Mouse (Mus musculus) stomach, postnatal 0 days (tissue): ENCODE data around the gene Fahd1. TPM values are rescaled to one million over a fixed set of nuclear protein-coding genes. Genes with fewer than 3 reads are reported as not detected.
A peak's percentile ranks its signal among the peaks of the same experiment; 100 is the strongest.

ENCODE experiments used
- ATAC-seq: fragments of 200-750 bp; cut with Nextera tagmentation; 2 replicates; pipeline ENCODE4 v1.8.0; 2017; ENCODE audit not compliant: low FRiP score, low TSS enrichment
- DNase-seq: peaks from one replicate; pipeline ENCODE4 v3.0.0-alpha.2; 2016; ENCODE audit warnings: low spot score
- H3K27ac ChIP-seq: fragments of 300-500 bp; sonication (generic); replicated peaks from 2 replicates; pipeline ENCODE4 v1.5.1; 2014; ENCODE audit warnings: mild to moderate bottlenecking, control low read depth
- H3K27me3 ChIP-seq: fragments of 300-500 bp; sonication (generic); 2 replicates; pipeline ENCODE4 v1.6.1; 2014; ENCODE audit warnings: low read length; ENCODE audit not compliant: control insufficient read depth, insufficient read depth
- H3K36me3 ChIP-seq: fragments of 300-500 bp; sonication (generic); 2 replicates; pipeline ENCODE4 v1.6.1; 2014; ENCODE audit warnings: low read length, mixed read lengths; ENCODE audit not compliant: control insufficient read depth, insufficient read depth
- H3K4me1 ChIP-seq: fragments of 300-500 bp; sonication (generic); replicated peaks from 2 replicates; pipeline ENCODE4 v1.6.1; 2014; ENCODE audit warnings: antibody characterized with exemption; ENCODE audit not compliant: control insufficient read depth, insufficient read depth
- H3K4me2 ChIP-seq: fragments of 300-500 bp; sonication (generic); replicated peaks from 2 replicates; pipeline ENCODE4 v1.6.1; 2014; ENCODE audit warnings: low read depth, mild to moderate bottlenecking, control low read depth, moderate library complexity
- H3K4me3 ChIP-seq: fragments of 300-500 bp; sonication (generic); 2 replicates; pipeline ENCODE4 v1.5.1; 2014; ENCODE audit warnings: low read depth, low read length, control low read depth
- H3K9ac ChIP-seq: fragments of 300-500 bp; sonication (generic); 2 replicates; pipeline ENCODE4 v1.6.1; 2014; ENCODE audit warnings: mild to moderate bottlenecking, low read length, control low read depth, mixed read lengths
- H3K9me3 ChIP-seq: fragments of 300-500 bp; sonication (generic); 2 replicates; pipeline ENCODE4 v1.6.1; 2016; ENCODE audit warnings: low read length; ENCODE audit not compliant: control insufficient read depth
- CTCF ChIP-seq: IDR thresholded peaks from 2 replicates; pipeline ENCODE4 v1.5.1; 2016; ENCODE audit warnings: antibody characterized with exemption, low read depth, mild to moderate bottlenecking, moderate library complexity
- EP300 ChIP-seq: optimal IDR thresholded peaks from 2 replicates; pipeline ENCODE3; 2016; ENCODE audit warnings: antibody characterized with exemption
- WGBS: fragments of 180-500 bp; shearing (Covaris S2); extraction: QIAGEN DNeasy Blood & Tissue Kit; methylation state at CpG from one replicate; pipeline ENCODE4 v1.1.7; 2014; 5-methylcytosine and 5-hydroxymethylcytosine counted together
- polyA plus RNA-seq: library from polyadenylated mRNA; unstranded; fragments of >200 nt; fragmentation: Nextera tagmentation; extraction: Ambion mirVana; gene quantifications from 2 replicates; pipeline ENCODE4 v1.2.1, GENCODE M21; 2015

Fahd1 gene
- polyA plus RNA-seq, 1 experiment from 2014 or later: 24.1 TPM

DNA sequence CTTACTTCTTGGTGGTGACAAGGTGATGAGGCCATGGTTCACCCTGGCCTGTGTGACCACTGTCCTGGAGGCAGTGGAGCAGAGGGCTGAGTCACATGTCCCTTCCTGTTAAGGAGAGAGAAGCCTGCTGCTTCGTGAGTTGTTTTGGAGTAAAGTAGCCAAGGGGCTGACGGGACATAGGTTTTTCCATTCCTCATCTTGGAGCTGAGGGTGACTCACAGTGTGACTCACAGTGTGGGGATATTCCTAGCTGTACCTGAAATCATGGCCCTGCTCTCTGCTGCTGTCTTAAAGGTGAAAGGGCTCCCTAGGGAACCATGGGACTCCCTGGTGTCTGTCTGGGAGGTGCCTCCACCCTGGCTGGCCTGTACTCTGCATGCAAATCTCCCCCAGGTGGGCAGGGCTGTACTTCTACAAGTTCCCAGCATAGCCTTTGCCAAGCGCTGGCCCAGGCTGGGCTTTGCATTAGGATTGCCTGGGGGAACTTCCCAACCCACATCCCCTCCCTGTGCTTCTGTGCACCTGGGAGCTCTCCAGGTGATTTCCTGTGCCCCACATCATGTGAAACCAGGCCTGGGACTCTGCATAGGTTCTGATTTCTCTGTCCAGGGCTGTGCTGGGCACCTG lies 5.8 kb upstream of the Fahd1 start:
- H3K27ac ChIP-seq: no peak overlapping the region; the same call in 1 of the 2 replicates
- 77% methylated on average over 3 of the region's 3 CpGs for WGBS
- TF ChIP-seq EP300 (no peak), CTCF (no peak)
- no peaks in the 10 kb centered on the region for H3K4me1 ChIP-seq
- ATAC-seq (no peak), DNase-seq (no peak)
- H3K4me3 ChIP-seq: no peak overlapping the region
- no peak overlapping the region for H3K4me2 ChIP-seq
- H3K36me3 ChIP-seq: peaks cover 9% of the 10 kb centered on the region; the same call in 1 of the 2 replicates
- no peaks in the 10 kb centered on the region for H3K27me3 ChIP-seq
- H3K9ac ChIP-seq: no peak overlapping the region
- no peaks in the 10 kb centered on the region for H3K9me3 ChIP-seq

GRCm38 (mm10) chr17:24851381-24852125 lies 1.4 kb upstream of the Fahd1 start:
- DNase-seq (no peak), ATAC-seq (no peak)
- Histone ChIP-seq H3K27ac (no peak overlapping the region), H3K4me3 (peak overlapping the region; percentile 70; the same call in 1 of the 2 replicates), H3K27me3 (no peaks in the 10 kb centered on the region), H3K36me3 (peaks cover 4% of the 10 kb centered on the region; the same call in 1 of the 2 replicates), H3K4me1 (no peaks in the 10 kb centered on the region), H3K9ac (peak overlapping the region; percentile 72), H3K9me3 (no peaks in the 10 kb centered on the region), H3K4me2 (peak overlapping the region; percentile 92)
- WGBS: 74% methylated on average over 10 of the region's 10 CpGs
- TF ChIP-seq CTCF: no peak
- TF ChIP-seq EP300: no peak

DNA sequence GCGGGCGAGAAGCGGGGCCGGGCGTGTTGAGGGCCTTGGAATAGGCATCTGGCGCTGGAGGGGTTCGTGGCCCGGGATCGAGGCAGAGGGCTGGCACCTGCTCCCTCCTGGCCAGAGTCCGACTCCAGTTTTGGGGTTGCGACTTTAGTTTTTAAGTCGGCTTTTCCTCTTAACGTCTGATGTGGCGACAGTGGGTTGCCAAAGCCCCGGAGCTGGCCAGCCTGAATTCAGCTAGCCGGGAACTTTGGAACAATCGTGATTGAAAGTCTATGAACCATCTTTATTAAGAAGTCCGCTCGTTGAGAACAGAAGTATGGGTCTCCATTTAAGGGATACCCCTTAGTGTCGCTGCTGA lies 586 bp upstream of the Fahd1 start:
- H3K27me3 ChIP-seq: no peaks in the 10 kb centered on the region
- no peak for TF ChIP-seq EP300
- no peak for TF ChIP-seq CTCF
- ATAC-seq (no peak), DNase-seq (no peak)
- peak overlapping the region; percentile 70 for H3K4me3 ChIP-seq
- H3K36me3 ChIP-seq: peaks cover 1% of the 10 kb centered on the region; the same call in 1 of the 2 replicates
- no peaks in the 10 kb centered on the region for H3K4me1 ChIP-seq
- H3K27ac ChIP-seq: peak overlapping the region; percentile 56; the same call in 1 of the 2 replicates
- peak overlapping the region; percentile 72 for H3K9ac ChIP-seq
- WGBS: under 1% methylated on average over 20 of the region's 20 CpGs
- H3K4me2 ChIP-seq: peak overlapping the region; percentile 92
- no peaks in the 10 kb centered on the region for H3K9me3 ChIP-seq

GRCm38 (mm10) chr17:24849733-24850064 lies 465 bp downstream of the Fahd1 start:
- DNase-seq (no peak), ATAC-seq (peak; percentile 60)
- under 1% methylated on average over 21 of the region's 21 CpGs for WGBS
- no peaks in the 10 kb centered on the region for H3K4me1 ChIP-seq
- H3K27me3 ChIP-seq: no peaks in the 10 kb centered on the region
- H3K4me3 ChIP-seq: peak overlapping the region; percentile 70
- peak overlapping the region; percentile 92 for H3K4me2 ChIP-seq
- peak overlapping the region; percentile 93 for H3K27ac ChIP-seq
- H3K9ac ChIP-seq: peak overlapping the region; percentile 72
- H3K36me3 ChIP-seq: no peaks in the 10 kb centered on the region
- no peaks in the 10 kb centered on the region for H3K9me3 ChIP-seq
- no peak for TF ChIP-seq EP300
- peak; percentile 69 for TF ChIP-seq CTCF

DNA sequence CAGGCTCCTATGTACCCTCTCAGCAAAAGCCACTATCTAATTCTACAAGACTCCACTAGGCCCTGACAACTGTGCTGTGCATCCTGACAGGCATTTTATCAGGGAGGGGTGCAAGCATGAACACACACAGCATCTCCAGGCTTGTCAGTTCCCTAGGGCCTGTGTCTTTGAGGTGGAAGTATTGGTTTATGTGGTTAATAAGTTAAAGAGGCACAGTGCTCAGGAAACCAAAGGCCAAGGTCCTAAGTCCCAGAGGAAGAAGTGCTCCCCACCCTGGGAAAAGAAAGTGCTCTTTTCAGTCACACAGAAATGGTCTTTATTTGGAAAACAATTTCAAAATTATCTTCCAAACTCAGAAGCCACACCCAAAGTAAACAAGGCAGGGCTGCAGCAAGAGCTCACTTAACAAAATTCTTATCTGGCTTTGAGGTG lies 1.5 kb downstream of the Fahd1 start:
- DNase-seq (no peak), ATAC-seq (no peak)
- Histone ChIP-seq H3K27ac (no peak overlapping the region), H3K36me3 (no peaks in the 10 kb centered on the region), H3K4me2 (peak overlapping the region; percentile 92; the same call in 1 of the 2 replicates), H3K4me1 (no peaks in the 10 kb centered on the region), H3K9me3 (no peaks in the 10 kb centered on the region), H3K9ac (no peak overlapping the region), H3K4me3 (peak overlapping the region; percentile 70; the same call in 1 of the 2 replicates), H3K27me3 (no peaks in the 10 kb centered on the region)
- no peak for TF ChIP-seq CTCF
- no peak for TF ChIP-seq EP300

- TF ChIP-seq CTCF (no peak), EP300 (no peak)
- Histone ChIP-seq H3K4me2 (no peak overlapping the region), H3K9ac (no peak overlapping the region), H3K36me3 (no peaks in the 10 kb centered on the region), H3K4me1 (no peaks in the 10 kb centered on the region), H3K9me3 (no peaks in the 10 kb centered on the region), H3K27me3 (no peaks in the 10 kb centered on the region), H3K27ac (no peak overlapping the region), H3K4me3 (no peak overlapping the region)
- ATAC-seq (no peak), DNase-seq (no peak)
- WGBS: 94% methylated on average over 1 of the region's 1 CpGs
These were observed 2.8 kb downstream of the Fahd1 start for GRCm38 (mm10) chr17:24847386-24847785.
